Mouse (Mus musculus) ES-CJ7 (cell line): ENCODE data around the gene Zfp638.
"Not testable (repeated sequence)": the region's sequence is repeated elsewhere in the genome, so short reads cannot be mapped to it uniquely, and the experiment has no call there.

ENCODE experiments used
- DNase-seq: peaks from one replicate; pipeline ENCODE4 v3.0.0; 2011; ENCODE audit warnings: low read depth, low spot score

The Zfp638 gene

DNA sequence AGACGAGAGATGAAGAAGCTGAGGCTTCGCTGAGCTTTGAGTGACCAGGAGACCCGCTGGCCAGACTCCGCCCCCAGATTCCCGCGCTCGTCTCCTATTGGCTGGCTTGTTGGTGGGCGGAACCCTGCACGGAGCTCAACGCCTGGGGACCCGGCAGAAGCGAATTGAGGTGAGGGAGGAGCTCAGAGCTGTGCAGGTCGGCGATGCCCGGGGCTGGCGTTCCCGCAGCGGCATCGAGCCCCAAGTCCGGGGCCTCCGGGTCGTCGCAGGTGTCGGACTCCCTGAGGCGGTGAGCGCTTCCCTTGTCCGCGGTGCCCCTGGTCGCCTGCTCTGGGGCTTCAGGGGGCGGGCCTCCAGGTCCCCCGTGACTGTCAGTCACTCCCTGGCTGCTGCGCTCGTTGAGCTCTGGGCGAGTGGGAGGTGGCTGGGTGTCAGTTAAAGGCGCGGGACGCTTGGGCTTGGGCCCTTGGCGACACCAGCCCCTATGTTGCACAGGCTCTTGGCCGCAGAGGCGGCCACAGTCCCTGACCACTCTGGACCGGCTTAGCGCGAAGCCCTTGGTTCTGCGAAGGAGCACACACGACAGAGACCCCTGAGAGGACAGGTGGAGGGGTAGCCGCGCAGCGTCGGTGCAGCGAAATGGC lies at the start of gene Zfp638:
Gene Zfp638, plus strand, starts transcription at position 156 of the 644 bp plus-strand sequence.
- DNase-seq = peak; percentile 90

DNA sequence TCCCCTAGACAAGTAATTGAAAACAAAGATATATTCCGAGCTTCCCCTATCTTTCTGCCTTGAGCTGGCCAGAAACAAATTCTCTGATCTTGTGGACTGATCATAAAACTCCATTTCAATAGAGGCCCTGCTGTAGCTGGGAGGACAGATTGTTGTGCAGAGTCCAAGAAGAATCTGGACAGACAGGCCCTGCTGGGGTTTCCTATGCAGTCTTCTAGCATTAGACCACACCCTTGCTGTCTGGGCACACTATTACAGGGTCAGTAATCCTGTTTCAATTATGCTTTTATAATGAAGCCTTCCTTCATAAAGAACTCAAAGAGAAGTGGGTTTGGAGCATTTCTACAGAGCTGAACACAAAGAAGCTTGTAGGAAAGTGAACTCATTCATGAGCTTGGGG lies 47.9 kb upstream of the Zfp638 start:
- no peak for DNase-seq

DNA sequence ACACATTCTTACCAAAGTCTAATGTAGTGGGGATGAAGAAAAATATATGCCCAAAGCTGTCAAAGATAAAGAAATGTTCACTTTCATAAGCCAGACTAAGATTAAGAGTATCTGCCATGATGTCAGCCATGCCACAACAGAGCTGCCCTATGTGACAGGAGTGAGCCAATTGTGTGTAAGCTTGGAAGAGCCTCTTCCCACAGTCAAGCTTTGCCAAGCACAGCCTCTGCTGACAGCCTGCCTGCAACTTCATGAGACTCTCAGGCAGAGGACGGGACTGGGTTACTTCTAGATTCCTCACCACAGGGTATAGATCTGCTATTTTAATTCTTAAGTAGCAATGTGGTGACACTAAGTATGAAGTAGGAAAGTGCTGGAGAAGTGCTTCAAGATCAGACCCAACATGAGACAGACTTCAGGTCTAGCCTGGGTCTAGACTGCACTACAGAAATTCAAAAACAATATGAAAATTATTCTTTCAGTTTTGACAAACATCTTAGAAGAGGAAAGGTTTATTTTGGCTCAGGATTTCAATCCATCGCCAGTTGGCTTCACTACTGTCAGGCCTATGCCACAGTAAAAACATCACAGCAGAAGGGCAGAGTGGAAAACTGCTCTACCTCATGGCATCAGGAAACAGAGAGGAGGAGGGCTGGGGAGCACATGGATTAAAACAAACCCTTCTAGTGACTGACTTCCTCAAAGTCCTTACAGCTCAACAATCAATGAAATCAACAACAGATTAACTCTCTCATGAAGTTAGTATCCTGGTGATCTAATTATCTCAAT lies 46.0 kb upstream of the Zfp638 start:
- DNase-seq = no peak

DNA sequence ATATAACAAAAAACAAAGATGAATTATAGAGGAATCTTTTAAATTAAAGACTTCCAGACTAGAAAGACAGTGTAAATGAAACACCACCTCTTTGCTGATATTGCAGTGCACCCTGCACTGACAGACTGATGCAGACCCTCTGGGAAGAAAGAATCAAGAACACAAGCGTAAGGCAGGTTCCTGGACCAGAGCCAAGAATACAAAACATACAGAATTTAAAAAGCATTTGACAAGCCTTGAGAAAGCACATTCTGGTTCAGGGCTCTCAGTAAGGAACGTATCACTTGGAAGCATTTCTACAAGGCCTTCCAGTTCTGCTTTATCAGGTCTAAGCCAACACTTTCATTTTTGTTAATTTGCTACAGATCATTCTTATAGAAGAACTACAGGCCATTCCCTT lies 45.1 kb upstream of the Zfp638 start:
- no peak for DNase-seq

DNA sequence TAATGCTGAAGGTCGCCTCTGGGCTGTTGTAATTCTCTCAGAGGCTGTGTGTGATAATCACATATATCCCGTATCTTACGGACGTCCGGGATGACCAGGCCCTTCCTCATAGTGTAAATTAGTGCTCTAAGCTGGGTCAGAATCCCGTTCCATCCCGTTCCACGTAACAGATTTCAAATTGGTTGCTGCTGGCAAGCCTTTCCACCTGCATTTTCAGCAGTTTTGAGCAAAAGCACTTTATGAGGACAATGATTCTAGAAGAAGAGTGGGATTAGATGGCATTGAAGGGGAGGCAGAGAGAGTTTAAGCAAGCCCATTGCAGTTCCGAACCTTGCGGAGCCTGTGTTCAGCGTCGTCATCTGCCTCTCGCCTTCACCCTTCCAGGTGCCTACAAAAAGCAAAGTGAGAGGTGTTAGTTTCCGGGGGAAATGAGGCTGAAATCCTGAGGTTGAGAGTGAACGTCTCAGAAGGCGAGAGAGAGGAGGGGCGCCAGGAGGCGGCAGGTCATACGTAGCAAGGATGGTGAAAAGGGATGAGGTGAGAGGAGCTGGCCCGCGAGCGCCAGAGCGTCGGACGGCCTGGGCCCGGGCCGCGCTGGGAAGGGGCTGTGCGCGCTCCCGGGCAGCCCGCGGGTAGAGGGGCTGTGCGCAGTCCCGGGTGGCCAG lies 35.8 kb upstream of the Zfp638 start:
- DNase-seq = peak; percentile 65

DNA sequence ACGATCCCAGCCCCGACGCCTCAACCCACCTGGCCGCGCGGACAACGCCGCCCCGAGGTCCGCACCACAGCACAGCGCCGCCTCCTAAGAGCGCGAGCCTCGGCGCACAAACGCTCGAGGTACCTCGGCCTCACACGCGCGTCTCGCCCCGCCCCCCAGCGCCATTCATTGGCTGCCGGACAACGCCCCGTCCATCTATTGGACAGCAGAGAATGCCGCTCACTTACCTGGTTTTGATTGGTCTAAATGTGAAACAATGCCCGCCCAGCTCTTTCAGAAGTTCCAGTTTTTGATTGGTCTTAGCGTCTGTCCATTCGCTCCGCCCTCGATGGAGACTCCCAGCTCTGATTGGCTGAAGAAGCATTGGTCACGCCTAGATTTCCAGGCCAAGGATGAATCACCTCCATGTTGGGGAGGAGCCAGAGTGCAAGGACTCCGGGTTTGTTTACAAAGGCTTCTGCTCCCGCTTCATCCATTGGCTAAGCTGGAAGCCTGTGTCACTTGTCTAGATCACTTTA lies 35.2 kb upstream of the Zfp638 start, which contains the start of gene Paip2b:
Gene Paip2b, minus strand, starts transcription at position 136 of the 518 bp plus-strand sequence.
- peak; percentile 100 for DNase-seq

GRCm38 (mm10) chr6:83832393-83832792 lies 34.5 kb upstream of the Zfp638 start:
- DNase-seq = not testable (repeated sequence)

GRCm38 (mm10) chr6:83836826-83837225 lies 30.1 kb upstream of the Zfp638 start:
- peak; percentile 45 for DNase-seq

- peak; percentile 65 for DNase-seq
These were observed 28.9 kb upstream of the Zfp638 start for GRCm38 (mm10) chr6:83838046-83838445.

- peak; percentile 29 for DNase-seq
These were observed 26.8 kb upstream of the Zfp638 start for GRCm38 (mm10) chr6:83840086-83840485.

GRCm38 (mm10) chr6:83844913-83845312 lies 22.0 kb upstream of the Zfp638 start:
- DNase-seq = no peak

DNA sequence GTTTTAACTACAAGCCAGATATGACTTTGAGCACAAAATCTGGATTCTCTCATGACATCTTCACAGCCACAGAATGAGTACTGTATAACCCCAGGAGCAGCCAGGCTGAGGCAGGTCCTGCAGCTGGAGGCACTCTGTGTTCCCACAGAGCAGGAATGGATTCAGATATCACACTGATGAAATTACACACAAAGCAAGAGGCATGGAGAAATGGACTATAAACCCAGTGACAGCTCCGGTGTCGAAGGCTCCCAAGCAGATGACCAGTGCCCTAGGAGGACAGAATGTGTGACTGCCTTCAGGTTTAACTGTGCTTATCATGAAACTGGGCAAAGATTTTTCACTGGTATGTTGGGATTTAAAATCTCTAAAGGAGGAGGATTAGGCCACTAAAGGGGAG lies 20.8 kb upstream of the Zfp638 start:
- no peak for DNase-seq

DNA sequence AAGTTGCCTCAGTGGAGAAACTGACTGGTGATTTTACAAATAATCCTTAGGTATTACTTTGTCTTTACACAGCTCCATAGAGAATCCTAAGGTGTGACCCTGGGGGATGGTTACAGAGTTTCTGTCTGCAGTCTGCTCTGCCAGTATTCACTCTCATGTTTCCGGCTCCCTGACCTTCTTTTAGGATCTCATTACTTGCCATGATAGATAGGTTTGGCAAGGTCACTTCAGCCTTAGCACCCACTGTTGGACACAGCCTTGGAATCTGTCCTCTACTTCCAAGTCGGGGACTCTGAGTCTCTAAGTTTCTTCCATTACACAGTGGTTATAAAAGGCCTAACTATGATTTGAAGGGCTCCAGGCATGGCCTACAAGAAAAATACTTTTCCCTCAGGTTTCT lies 17.5 kb upstream of the Zfp638 start:
- DNase-seq = no peak

DNA sequence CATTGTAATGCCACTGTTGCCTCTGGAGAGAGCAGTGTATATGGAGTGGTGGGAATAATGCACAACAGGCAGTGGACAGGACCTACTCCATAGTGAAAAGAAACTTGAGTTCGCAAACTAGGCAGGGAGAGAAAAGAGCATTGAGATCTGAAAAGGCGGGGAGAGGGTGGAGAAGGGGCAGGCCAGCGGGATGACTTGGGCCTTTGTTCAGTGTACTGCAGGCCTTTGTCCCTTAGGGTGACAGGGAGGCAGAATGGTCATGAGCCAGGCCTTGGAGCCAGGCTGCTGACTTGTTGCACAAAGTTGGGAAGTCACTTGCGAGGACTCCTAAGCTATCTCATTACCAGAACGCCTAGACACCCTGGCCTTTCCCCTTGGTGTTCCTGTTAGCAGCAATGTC lies 9.4 kb upstream of the Zfp638 start:
- no peak for DNase-seq

- DNase-seq = no peak
These were observed 6.9 kb upstream of the Zfp638 start for GRCm38 (mm10) chr6:83860033-83860432.

- no peak for DNase-seq
These were observed 3.4 kb upstream of the Zfp638 start for GRCm38 (mm10) chr6:83863538-83863937.

- DNase-seq = no peak
These were observed 486 bp upstream of the Zfp638 start for GRCm38 (mm10) chr6:83866423-83866822.

GRCm38 (mm10) chr6:83867598-83868585 lies 983 bp downstream of the Zfp638 start:
- DNase-seq = peak; percentile 31

DNA sequence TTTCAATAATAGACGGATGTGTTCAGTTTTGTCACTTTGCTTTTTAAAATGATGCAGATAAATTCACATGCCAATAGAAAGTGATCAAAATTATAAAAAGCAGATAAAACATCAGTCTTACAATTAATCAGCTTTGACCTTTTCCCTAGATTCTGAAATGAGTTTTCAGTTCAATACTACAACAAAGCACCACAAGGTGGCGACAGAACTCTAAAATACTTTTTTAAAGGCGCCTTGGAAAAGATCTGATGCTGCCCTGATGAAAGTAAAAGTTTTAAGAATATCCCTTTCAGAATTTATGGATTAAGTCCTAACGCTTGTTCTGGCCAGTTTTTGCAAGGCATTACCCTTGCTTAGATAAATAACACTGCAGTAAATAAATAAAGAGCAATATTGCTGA lies 12.9 kb downstream of the Zfp638 start:
- peak; percentile 69 for DNase-seq

- no peak for DNase-seq
These were observed 19.9 kb downstream of the Zfp638 start for GRCm38 (mm10) chr6:83886789-83887188.

DNA sequence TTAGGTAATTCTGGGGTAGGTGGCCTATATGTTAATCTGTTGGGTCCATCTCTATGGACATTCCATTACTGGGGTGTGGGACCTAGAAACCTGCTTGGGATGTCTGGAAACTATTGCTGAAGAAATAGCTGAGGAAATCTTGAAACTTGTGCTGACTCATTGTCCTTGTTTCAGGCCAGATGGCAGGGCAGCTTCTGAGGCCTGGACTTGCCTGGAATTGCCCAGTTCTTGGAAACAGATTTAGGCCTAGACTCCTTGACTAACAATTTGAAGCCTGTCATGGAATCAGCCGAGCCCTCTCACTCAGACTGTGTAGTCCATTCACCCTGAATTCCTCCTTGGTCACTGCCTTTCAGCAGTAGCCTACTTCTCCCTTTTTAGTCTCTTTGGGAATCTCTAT lies 21.9 kb downstream of the Zfp638 start:
- DNase-seq = no peak
